ENCODE assay signal across 9 mouse cellular contexts in genomic region chr3:68761626-68762331, GRCm38 (mm10).
A peak's percentile ranks its signal among the peaks of the same experiment; 100 is the strongest.
DNase-seq lines count a peak whose midpoint lies in the region; ATAC-seq and TF ChIP-seq lines count a peak whose summit lies in the region.
"Had no signal": no experiment of that assay in that cellular context is flagged by ENCODE, and none has a peak within 500 bp of the region (broad histone marks: within the 10 kb centered on the region; RNA-seq: fewer than 3 reads in every experiment).

No protein-coding gene starts in this region.

- H3K9me3 ChIP-seq in hindbrain, embryonic 14.5 days (ENCODE audit: control insufficient read depth, low read length), result no peaks in the 10 kb centered on the region
- no peaks in the 10 kb centered on the region for H3K9me3 ChIP-seq in hindbrain, embryonic 12.5 days (replicated peaks)
- H3K9me3 ChIP-seq in heart, embryonic 16.5 days (replicated peaks; ENCODE audit: control insufficient read depth, low read length), result no peaks in the 10 kb centered on the region
- H3K9me3 ChIP-seq in liver, embryonic 15.5 days (replicated peaks), result no peaks in the 10 kb centered on the region
- H3K9me3 ChIP-seq: limb, embryonic 13.5 days had no signal

- H3K4me3 ChIP-seq in hindbrain, embryonic 14.5 days (replicated peaks; ENCODE audit: low read length), result no peak overlapping the region
- no peak overlapping the region for H3K4me3 ChIP-seq in hindbrain, embryonic 12.5 days
- no peak overlapping the region for H3K4me3 ChIP-seq in heart, embryonic 16.5 days (ENCODE audit: low read length)
- H3K4me3 ChIP-seq in liver, embryonic 15.5 days (replicated peaks), result no peak overlapping the region
- no peak overlapping the region for H3K4me3 ChIP-seq in lung, adult 2 months (replicated peaks; ENCODE audit: extremely low read depth, low read depth, low read length)
- H3K4me3 ChIP-seq: limb, embryonic 13.5 days had no signal

- no peaks in the 10 kb centered on the region for H3K36me3 ChIP-seq in hindbrain, embryonic 14.5 days (replicated peaks; ENCODE audit: control insufficient read depth, insufficient read depth)
- no peaks in the 10 kb centered on the region for H3K36me3 ChIP-seq in hindbrain, embryonic 12.5 days
- no peaks in the 10 kb centered on the region for H3K36me3 ChIP-seq in heart, embryonic 16.5 days (ENCODE audit: control insufficient read depth, insufficient read depth)
- H3K36me3 ChIP-seq in liver, embryonic 15.5 days (replicated peaks), result no peaks in the 10 kb centered on the region
- H3K36me3 ChIP-seq: limb, embryonic 13.5 days had no signal

- no peak for TF ChIP-seq POLR2A in lung, adult 2 months (IDR thresholded peaks at IDR 0.05; ENCODE audit: borderline replicate concordance, extremely low read depth, low read depth, low read length)

- 0 out of 2 replicates have a peak, but pooled peaks cover 4% of the 10 kb centered on the region for H3K4me1 ChIP-seq in hindbrain, embryonic 14.5 days (replicated peaks; ENCODE audit: control insufficient read depth, insufficient read depth, low read length)
- peaks cover 9% of the 10 kb centered on the region; the same call in 1 of the 2 replicates for H3K4me1 ChIP-seq in hindbrain, embryonic 12.5 days
- H3K4me1 ChIP-seq in heart, embryonic 16.5 days (ENCODE audit: control insufficient read depth, insufficient read depth, low read length), result peaks cover 34% of the 10 kb centered on the region
- peaks cover 20% of the 10 kb centered on the region for H3K4me1 ChIP-seq in liver, embryonic 15.5 days (replicated peaks)
- peaks cover 3% of the 10 kb centered on the region for H3K4me1 ChIP-seq in lung, adult 2 months (ENCODE audit: control insufficient read depth, insufficient read depth, low read length)

- WGBS in hindbrain, embryonic 14.5 days, result 32% methylated on average over 11 of the region's 11 CpGs
- WGBS in hindbrain, embryonic 12.5 days, result 39% methylated on average over 11 of the region's 11 CpGs
- 27% methylated on average over 11 of the region's 11 CpGs for whole genome bisulfite sequencing in heart, embryonic 16.5 days
- 10% methylated on average over 11 of the region's 11 CpGs for WGBS in liver, embryonic 15.5 days (ENCODE audit: insufficient replicate concordance)
- whole genome bisulfite sequencing in lung, adult 2 months, result 21% methylated on average over 11 of the region's 11 CpGs

- no peak overlapping the region for H3K4me2 ChIP-seq in hindbrain, embryonic 14.5 days (replicated peaks)
- H3K4me2 ChIP-seq in hindbrain, embryonic 12.5 days (replicated peaks), result no peak overlapping the region
- peak overlapping the region; percentile 26 for H3K4me2 ChIP-seq in heart, embryonic 16.5 days (ENCODE audit: low read depth, low read length)
- peak overlapping the region; percentile 20; the same call in 1 of the 2 replicates for H3K4me2 ChIP-seq in liver, embryonic 15.5 days
- H3K4me2 ChIP-seq: limb, embryonic 13.5 days had no signal

- peak; percentile 24 for DNase-seq in hindbrain, embryonic 14.5 days (ENCODE audit: low spot score)
- peak; percentile 51 for DNase-seq in R1 (ENCODE audit: low read depth, low spot score)
- no peak for DNase-seq in frontal cortex, postnatal 10 days (ENCODE audit: low spot score in 2 of 2)
- DNase-seq in lung, adult 2 months, result no peak

- peak overlapping the region; percentile 54; the same call in 1 of the 2 replicates for H3K27ac ChIP-seq in hindbrain, embryonic 14.5 days
- no peak overlapping the region for H3K27ac ChIP-seq in hindbrain, embryonic 12.5 days
- H3K27ac ChIP-seq in heart, embryonic 16.5 days (ENCODE audit: low read length), result peak overlapping the region; percentile 71
- H3K27ac ChIP-seq in liver, embryonic 15.5 days (replicated peaks), result no peak overlapping the region
- H3K27ac ChIP-seq: limb, embryonic 13.5 days had no signal

- TF ChIP-seq CTCF in lung, adult 2 months (IDR thresholded peaks at IDR 0.05; ENCODE audit: insufficient read depth, low read length), result no peak

- ATAC-seq in hindbrain, embryonic 14.5 days (ENCODE audit: low FRiP score), result no peak
- no peak for ATAC-seq in hindbrain, embryonic 12.5 days (ENCODE audit: low FRiP score)
- ATAC-seq in heart, embryonic 16.5 days (replicated peaks; ENCODE audit: extremely low read depth, insufficient read depth, low FRiP score), result peak; percentile 12; the same call in 1 of the 2 replicates
- no peak for ATAC-seq in liver, embryonic 15.5 days (ENCODE audit: insufficient read depth)
- ATAC-seq in cerebellum, adult (ENCODE audit: insufficient number of reproducible peaks, low FRiP score, low TSS enrichment), result no peak

- no peak overlapping the region for H3K9ac ChIP-seq in hindbrain, embryonic 14.5 days
- H3K9ac ChIP-seq in hindbrain, embryonic 12.5 days, result no peak overlapping the region
- H3K9ac ChIP-seq in heart, embryonic 16.5 days (ENCODE audit: low read length), result 0 out of 2 replicates have a peak overlapping the region, but pooled peaks have one; percentile 2
- no peak overlapping the region for H3K9ac ChIP-seq in liver, embryonic 15.5 days
- H3K9ac ChIP-seq: limb, embryonic 13.5 days had no signal

- H3K27me3 ChIP-seq in hindbrain, embryonic 14.5 days (ENCODE audit: control insufficient read depth, insufficient read depth, low read length), result no peaks in the 10 kb centered on the region
- H3K27me3 ChIP-seq in hindbrain, embryonic 12.5 days, result no peaks in the 10 kb centered on the region
- no peaks in the 10 kb centered on the region for H3K27me3 ChIP-seq in heart, embryonic 16.5 days (ENCODE audit: control insufficient read depth, insufficient read depth, low read length)
- H3K27me3 ChIP-seq in liver, embryonic 15.5 days, result no peaks in the 10 kb centered on the region
- H3K27me3 ChIP-seq: limb, embryonic 13.5 days had no signal

Comparison
In these comparisons a context has a peak if more than half of its experiments do, and no peak if none do; other contexts are left out.
1. H3K27ac ChIP-seq: peak in hindbrain, embryonic 14.5 days (single experiment) and heart, embryonic 16.5 days (single experiment); none in hindbrain, embryonic 12.5 days (single experiment) and liver, embryonic 15.5 days (single experiment).
2. DNase-seq: peak in hindbrain, embryonic 14.5 days (single experiment) and R1 (single experiment); none in frontal cortex, postnatal 10 days (0 of 2) and lung, adult 2 months (single experiment).
3. H3K4me2 ChIP-seq: peak in heart, embryonic 16.5 days (single experiment) and liver, embryonic 15.5 days (single experiment); none in hindbrain, embryonic 14.5 days (single experiment) and hindbrain, embryonic 12.5 days (single experiment).